Mouse (Mus musculus) gastrocnemius, postnatal 36 days (tissue): Measurements from ENCODE around the gene Klf3. TPM values are rescaled to one million over a fixed set of nuclear protein-coding genes. Genes with fewer than 3 reads are reported as not detected.

Experiments used
- DNase-seq, 2 experiments: peaks; one replicate each; pipeline ENCODE4 v3.0.0; 2022
- intact Hi-C: fragments of 180-260 bp; cut with DNase I; formaldehyde crosslinking; loops from one replicate; pipeline ENCODE4 v1.15.1; 2025
- total RNA-seq, 2 experiments: library from RNA; stranded (reverse); gene quantifications; 2 replicates each; pipeline ENCODE4 v1.2.3; 2021

Gene Klf3
- total RNA-seq, 2 experiments from 2014 or later = 16.4 to 18.0 TPM

- intact Hi-C loops = no loop called here
Observed at GRCm38 (mm10) chr5:64827151-64827550, 24.0 kb downstream of the Klf3 start.

DNA sequence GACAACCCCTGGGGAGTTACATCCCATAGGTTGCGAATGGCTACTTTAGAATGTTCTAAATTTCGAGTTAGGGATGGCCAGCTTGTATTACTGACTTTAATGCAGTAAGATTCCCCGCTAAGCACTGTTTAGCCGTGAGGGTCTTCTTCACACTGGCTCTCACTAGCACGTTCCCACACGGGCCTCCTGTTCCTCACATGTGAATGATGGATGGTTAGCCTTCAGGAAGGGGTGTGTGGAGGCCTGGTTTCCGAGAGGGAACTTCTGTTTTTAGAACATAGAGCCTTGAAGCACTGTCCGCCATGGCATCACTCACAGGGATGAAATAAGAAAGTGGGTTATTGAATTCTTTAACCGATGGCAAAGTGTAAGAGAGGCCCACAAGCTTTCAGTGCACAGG, 25.1 kb downstream of the Klf3 start:
- intact Hi-C loops = no loop called here
- no peak for DNase-seq

More at GRCm38 (mm10) chr5:64827151-64827550, 24.0 kb downstream of the Klf3 start:
- DNase-seq = no peak

DNA sequence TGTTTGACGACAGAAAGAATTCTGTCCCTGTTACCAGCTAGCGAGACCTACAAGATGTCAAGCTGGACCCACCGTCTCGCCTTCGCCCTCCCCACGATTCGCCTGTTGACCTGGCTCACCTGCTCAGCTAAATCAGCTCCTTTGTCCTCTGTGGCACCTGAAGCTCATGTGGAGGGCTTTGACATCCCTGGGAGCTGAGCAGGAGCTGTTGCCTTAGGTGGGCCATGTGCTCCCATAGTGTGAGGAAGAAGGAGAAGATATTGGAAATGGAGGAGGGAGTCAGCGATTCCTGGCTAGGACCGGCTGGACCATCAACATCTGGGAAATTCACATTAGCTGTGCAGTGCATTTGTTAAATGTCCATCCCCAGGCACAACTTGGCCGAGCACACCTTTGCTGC, 26.4 kb downstream of the Klf3 start:
- no peak for DNase-seq
- intact Hi-C loops = loop anchor here (10.0 kb wide), 1 partner anchor 695 kb away; no protein-coding TSS in a partner anchor

DNA sequence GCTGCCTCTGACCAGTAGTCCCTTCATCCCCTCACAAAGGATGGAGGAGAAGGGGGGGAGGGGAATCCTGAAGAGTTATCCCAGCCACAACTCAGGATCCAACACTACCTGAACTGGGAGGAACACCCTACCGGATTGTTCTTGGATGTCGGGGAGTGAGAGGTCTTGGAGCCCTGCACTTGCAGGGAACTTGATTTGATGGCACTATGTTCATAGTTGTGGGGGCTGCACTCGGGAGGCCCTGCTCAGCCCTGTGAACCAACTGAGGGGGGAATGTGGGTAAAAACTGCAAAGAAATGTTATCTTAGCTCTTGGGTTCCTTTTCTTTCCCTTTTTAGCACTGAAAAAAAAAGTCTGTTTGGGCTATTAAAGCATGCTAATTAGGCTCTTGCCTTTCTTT, 27.6 kb downstream of the Klf3 start:
- no peak for DNase-seq
- intact Hi-C loops = loop anchor here (10.0 kb wide), 1 partner anchor 696 kb away; no protein-coding TSS in a partner anchor

GRCm38 (mm10) chr5:64833410-64833809, 30.2 kb downstream of the Klf3 start:
- no peak for DNase-seq
- intact Hi-C loops = loop anchor here (10.0 kb wide), 1 partner anchor 699 kb away; no protein-coding TSS in a partner anchor

DNA sequence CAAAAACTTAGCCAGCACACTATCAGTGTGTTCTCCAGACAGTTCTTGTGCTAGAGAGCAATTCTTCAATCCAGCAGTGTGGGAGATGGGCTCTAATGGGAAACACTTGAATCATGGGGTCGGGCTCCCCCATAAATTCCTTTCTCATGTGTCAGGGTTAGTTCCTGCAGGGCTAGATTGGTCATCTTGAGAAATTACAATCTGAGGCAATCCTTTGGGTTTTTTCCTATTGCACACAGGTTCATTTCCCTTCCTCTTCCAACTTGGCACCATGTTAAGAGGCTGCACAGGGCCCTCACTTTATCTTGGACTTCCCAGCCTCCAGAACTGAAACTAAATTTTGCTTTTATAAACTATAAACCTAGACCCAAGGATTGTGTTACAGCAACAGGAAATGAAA, 31.0 kb downstream of the Klf3 start:
- intact Hi-C loops = loop anchor here (10.0 kb wide), 1 partner anchor 699 kb away; no protein-coding TSS in a partner anchor
- no peak for DNase-seq

DNA sequence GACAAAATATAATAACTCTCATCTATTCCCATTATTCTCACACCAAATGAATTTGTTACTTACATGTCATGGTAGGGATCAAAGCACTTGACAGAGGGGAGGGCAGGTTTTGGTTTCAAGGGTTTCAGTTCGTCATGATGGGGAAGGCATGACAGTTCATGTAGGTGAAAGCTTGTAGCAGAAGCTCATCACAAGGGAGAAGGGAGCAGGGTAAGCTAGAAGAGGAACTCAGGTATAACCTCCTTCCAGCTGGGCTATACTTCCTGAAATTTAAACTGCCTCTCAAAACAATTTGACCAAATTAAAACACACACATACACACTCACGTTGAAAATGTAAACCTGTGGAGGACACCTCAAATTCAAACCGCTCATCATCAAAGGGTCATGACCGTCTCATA, 32.1 kb downstream of the Klf3 start:
- intact Hi-C loops = loop anchor here (10.0 kb wide), 1 partner anchor 700 kb away; no protein-coding TSS in a partner anchor

GRCm38 (mm10) chr5:64839016-64839599, 35.9 kb downstream of the Klf3 start:
- DNase-seq = no peak
- intact Hi-C loops = loop anchor here (10.0 kb wide), 1 partner anchor 704 kb away; no protein-coding TSS in a partner anchor

More for the DNA sequence above, 32.1 kb downstream of the Klf3 start:
- no peak for DNase-seq

GRCm38 (mm10) chr5:64840087-64840486, 36.9 kb downstream of the Klf3 start:
- intact Hi-C loops = no loop called here

DNA sequence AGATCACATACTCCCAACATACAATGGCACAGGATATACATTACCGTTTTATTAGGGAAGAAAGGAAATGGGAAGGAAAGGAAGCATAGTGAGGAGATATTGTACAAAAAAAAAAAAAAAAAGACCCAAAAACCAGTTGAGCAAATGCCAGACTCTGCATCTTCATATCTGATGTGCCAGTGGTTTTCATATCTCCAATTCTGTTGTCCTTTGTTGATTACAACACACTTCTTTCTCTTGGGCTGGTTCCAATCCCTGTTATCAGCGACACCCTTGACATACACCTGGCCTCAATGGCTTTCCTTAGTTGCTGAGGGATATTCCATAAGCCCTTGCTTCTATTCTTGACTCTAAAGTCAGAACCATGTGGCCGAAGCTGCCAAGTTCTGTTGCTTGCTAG, 41.4 kb downstream of the Klf3 start:
- intact Hi-C loops = no loop called here
- no peak for DNase-seq

More at GRCm38 (mm10) chr5:64840087-64840486, 36.9 kb downstream of the Klf3 start:
- DNase-seq = peak in 1 of 2 experiments; percentile 34

GRCm38 (mm10) chr5:64847305-64847704, 44.1 kb downstream of the Klf3 start:
- intact Hi-C loops = no loop called here

GRCm38 (mm10) chr5:64849892-64850291, 46.7 kb downstream of the Klf3 start:
- intact Hi-C loops = no loop called here
- no peak for DNase-seq

More at GRCm38 (mm10) chr5:64847305-64847704, 44.1 kb downstream of the Klf3 start:
- DNase-seq = no peak

DNA sequence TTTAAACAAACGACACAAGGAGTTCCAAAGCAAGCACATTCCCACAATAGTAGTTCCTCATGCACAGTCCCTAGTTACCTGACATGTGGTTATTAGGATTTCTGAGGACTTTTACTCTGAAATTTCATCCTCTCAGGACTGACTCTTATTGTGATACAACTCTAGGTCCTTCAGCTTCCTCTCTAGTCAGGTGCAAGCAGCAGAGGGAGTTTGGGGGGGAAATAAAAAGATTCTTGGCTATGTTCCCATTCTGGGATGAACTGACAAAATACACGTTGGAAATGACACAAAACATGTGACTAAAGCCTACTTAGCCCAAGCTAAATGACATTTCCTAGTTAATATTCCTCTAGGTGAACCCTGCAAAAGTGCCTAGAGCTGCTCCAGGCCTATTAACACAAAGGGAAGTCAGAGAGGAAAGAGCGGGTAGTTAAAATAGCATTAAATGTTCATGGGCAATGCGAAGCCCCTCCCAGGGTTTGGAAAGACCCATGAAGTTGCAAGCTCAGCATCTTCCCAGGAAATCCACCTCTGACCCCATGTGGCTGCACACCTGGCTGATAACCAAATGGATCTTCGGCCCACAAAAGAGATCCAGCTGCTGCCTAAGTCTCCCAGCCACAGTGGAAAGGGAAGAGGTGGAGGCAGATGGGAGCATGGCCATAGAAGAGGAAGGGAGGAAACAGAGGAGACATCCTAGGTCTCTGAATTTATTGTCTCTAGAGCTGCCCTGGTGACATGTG, 49.6 kb downstream of the Klf3 start:
- no peak for DNase-seq
- intact Hi-C loops = no loop called here

GRCm38 (mm10) chr5:64853421-64853820, 50.2 kb downstream of the Klf3 start:
- intact Hi-C loops = no loop called here
- no peak for DNase-seq

DNA sequence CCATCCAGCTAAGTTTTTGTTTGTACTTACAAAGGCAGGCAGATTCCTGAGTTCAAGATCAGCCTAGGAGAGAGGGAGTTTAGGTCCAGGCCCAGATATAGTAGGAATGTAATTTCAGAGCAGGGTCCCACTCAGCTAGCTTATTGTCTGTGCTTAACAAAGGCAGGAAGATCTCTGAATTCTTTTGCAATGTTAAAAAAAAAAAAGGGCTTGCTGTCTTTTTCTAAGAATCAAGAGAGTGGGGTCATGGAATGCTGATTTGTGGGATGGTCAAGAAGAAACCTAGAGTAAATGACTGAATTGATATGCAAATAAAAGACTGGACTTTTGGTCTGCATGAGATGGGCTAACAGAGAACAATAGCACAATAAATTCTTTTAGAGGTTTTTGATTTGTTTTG, 52.0 kb downstream of the Klf3 start:
- no peak for DNase-seq
- intact Hi-C loops = no loop called here

- no peak for DNase-seq
- intact Hi-C loops = loop anchor here (5.0 kb wide), 1 partner anchor 44 kb away; no protein-coding TSS in a partner anchor
Observed at GRCm38 (mm10) chr5:64860900-64861470, 57.8 kb downstream of the Klf3 start.

DNA sequence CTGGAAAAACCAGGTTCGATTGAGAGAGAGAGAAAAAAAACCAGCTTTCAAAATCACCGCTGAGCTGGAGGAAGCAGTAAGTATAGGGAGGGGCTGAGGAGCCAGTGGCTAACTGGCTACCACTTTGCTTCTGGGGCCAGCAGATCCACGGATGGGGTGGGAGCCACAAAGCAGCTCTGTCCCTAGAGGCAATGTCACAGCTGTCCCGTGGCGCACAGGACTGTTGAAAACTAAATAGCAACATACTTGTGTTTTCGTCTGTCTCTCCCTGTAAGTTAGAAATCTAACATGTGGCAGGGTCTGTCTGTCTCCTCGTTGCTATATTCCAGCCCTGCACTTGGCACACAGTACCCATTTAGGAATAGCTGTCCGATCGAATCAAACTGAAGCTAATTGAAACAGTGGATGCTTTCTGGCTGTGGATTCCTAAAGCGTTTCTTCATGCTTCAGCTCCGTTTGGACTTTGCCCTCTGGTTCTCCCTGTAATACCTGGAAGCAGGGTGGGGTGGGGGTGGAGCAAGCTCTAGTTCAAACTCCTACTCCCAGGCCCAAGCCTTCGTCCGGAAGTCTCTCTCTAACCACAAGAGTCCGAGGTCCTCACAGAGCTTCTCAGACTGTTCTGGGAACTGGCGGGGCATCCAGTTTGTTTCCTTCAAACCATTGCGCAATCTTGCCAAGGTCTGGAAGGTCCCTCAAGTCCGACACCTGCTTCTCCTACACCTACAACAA, 58.4 kb downstream of the Klf3 start:
- intact Hi-C loops = loop anchor here (5.0 kb wide), 1 partner anchor 44 kb away; no protein-coding TSS in a partner anchor
- DNase-seq = peak; percentile 14 to 33

DNA sequence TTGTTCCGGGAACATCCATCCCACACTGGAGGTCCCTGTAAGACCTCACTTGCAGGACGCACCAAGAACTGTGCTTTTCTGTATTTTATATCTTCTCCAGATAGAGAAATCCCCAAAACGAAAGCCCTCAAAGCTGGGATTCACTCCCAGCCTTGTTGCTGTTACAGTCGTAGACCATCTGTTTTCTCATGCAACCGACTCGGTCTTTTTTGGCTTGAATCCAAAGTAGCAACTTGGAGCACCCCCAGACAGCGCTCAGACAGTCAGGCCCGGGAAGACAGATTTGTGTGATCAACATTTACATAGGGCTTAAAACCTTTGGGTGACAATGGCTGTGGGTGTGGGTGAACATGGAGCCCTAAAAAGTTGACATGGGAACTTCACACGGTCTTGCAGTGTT, 59.1 kb downstream of the Klf3 start:
- DNase-seq = peak in 1 of 2 experiments; percentile 32
- intact Hi-C loops = loop anchor here (5.0 kb wide), 1 partner anchor 45 kb away; no protein-coding TSS in a partner anchor

DNA sequence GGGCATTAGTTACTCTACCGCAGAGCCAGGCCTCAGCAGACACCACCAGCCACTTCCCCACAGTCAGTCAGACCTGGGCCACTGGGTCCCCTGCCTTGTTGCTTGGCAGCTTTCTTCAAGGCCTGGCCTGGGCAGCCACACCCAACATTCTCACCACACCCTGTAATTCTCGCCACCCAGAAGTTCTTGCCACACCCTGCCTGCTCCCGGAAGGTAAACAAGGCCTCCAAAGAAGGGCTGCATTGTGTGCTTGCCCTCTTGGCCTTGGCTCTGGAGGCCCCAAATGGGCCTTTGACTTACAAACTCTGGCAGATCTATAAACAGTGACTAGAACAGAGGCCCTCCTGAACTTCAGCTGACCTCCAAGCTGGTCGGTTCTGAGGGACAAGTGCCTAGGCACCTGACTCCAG, 61.5 kb downstream of the Klf3 start:
- intact Hi-C loops = loop anchor here (2.0 to 5.0 kb wide), 2 partner anchors 47 to 576 kb away; no protein-coding TSS in a partner anchor

More for the DNA sequence above, 61.5 kb downstream of the Klf3 start:
- DNase-seq = no peak
